Mouse (Mus musculus) hindbrain, embryonic 13.5 days (tissue): ENCODE measurements at regions not wholly inside any gene's neighbourhood (a gene's known extent, or its start where the extent isn't known, plus 50 kb on each side); places are given as distances from the start of the nearest gene placed in this dataset.

ENCODE experiments used
- ATAC-seq: fragments of 200-750 bp; cut with Nextera tagmentation; 2 replicates; pipeline ENCODE4 v1.8.0; 2017; ENCODE audit warnings: moderate TSS enrichment; ENCODE audit not compliant: low FRiP score
- H3K27ac ChIP-seq: fragments of 300-500 bp; sonication (generic); 2 replicates; pipeline ENCODE4 v1.5.1; 2015; ENCODE audit warnings: inconsistent platforms, mild to moderate bottlenecking, moderate library complexity
- H3K27me3 ChIP-seq: fragments of 300-500 bp; sonication (generic); 2 replicates; pipeline ENCODE4 v1.6.1; 2015; ENCODE audit warnings: mild to moderate bottlenecking, inconsistent platforms
- H3K36me3 ChIP-seq: fragments of 300-500 bp; sonication (generic); 2 replicates; pipeline ENCODE4 v1.6.1; 2015; ENCODE audit warnings: mild to moderate bottlenecking, inconsistent platforms
- H3K4me1 ChIP-seq: fragments of 300-500 bp; sonication (generic); replicated peaks from 2 replicates; pipeline ENCODE4 v1.6.1; 2015; ENCODE audit warnings: inconsistent platforms
- H3K4me2 ChIP-seq: fragments of 300-500 bp; sonication (generic); 2 replicates; pipeline ENCODE4 v1.6.1; 2015; ENCODE audit warnings: inconsistent platforms, mild to moderate bottlenecking, moderate library complexity
- H3K4me3 ChIP-seq: fragments of 300-500 bp; sonication (generic); 2 replicates; pipeline ENCODE4 v1.5.1; 2015; ENCODE audit warnings: mild to moderate bottlenecking, inconsistent platforms
- H3K9ac ChIP-seq: fragments of 300-500 bp; sonication (generic); 2 replicates; pipeline ENCODE4 v1.6.1; 2015; ENCODE audit warnings: mild to moderate bottlenecking, inconsistent platforms
- H3K9me3 ChIP-seq: fragments of 300-500 bp; sonication (generic); 2 replicates; pipeline ENCODE4 v1.6.1; 2016; ENCODE audit warnings: inconsistent platforms
- WGBS: fragments of 180-500 bp; shearing (Covaris S2); methylation state at CpG from one replicate; pipeline ENCODE4 v1.1.7; 2015; 5-methylcytosine and 5-hydroxymethylcytosine counted together

DNA sequence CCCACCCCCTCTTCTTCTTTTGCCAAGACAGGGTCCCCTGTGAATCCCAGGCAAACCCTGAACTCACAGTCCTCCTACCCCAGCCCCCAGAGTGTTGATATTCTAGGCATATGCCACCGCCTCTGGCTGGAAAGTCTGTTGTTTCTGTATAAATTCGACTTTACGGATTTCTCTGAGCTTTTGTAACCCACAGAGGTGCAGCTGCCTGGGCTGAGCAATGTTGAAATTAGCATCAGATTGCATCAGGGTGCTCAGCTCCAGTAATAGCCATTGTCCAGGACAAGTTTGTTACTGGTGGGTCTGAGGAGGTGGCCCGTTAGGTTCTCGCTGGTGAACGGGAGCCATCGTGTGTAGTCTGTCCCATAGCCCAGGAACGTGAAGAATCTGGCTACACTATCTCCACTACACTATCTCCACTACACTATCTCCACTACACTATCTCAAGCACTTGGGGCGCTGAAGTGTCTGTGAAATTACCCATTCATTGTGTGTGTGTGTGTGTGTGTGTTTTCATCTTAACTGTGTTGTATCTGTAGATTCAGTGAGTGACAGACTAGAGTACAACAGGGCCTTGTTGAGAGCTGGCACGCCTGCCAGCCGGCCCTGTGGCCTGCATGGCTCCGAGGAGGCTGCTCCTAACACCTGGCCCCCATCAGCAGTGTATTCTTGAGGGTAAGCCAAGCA is 92.4 kb upstream of the Hnrnpk start:
- Histone ChIP-seq H3K9me3 (no peaks in the 10 kb centered on the region), H3K27ac (peak overlapping the region; percentile 13; the same call in 1 of the 2 replicates), H3K9ac (no peak overlapping the region), H3K4me2 (no peak overlapping the region), H3K4me3 (no peak overlapping the region), H3K36me3 (no peaks in the 10 kb centered on the region), H3K27me3 (no peaks in the 10 kb centered on the region), H3K4me1 (no peaks in the 10 kb centered on the region; the same call in 1 of the 2 replicates)
- WGBS: 69% methylated on average over 12 of the region's 12 CpGs
- no peak for ATAC-seq

DNA sequence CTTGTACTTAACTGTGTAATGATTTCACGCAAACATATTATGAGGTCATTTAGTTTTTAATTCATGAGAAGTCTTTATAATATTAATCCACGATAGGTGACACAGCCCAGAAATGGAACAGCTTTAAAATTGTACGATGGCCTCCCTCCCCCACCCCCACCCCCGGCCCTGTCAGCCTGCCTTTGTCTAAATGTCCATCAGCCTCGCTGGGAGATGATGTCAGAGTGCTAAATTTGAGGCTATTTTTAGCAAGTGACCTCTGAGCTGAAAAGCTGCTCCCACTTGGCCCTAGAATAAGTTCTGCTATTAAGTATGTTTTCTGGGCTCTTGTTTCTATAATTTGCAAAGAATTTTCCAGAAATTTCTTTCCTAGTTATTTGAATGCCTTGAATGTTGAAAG is 91.6 kb upstream of the Hnrnpk start:
- Histone ChIP-seq H3K4me3 (no peak overlapping the region), H3K27ac (no peak overlapping the region), H3K9ac (no peak overlapping the region), H3K9me3 (no peaks in the 10 kb centered on the region), H3K4me2 (no peak overlapping the region), H3K36me3 (no peaks in the 10 kb centered on the region), H3K4me1 (no peaks in the 10 kb centered on the region; the same call in 1 of the 2 replicates), H3K27me3 (no peaks in the 10 kb centered on the region)
- no peak for ATAC-seq
- WGBS: 50% methylated on average over 5 of the region's 5 CpGs

DNA sequence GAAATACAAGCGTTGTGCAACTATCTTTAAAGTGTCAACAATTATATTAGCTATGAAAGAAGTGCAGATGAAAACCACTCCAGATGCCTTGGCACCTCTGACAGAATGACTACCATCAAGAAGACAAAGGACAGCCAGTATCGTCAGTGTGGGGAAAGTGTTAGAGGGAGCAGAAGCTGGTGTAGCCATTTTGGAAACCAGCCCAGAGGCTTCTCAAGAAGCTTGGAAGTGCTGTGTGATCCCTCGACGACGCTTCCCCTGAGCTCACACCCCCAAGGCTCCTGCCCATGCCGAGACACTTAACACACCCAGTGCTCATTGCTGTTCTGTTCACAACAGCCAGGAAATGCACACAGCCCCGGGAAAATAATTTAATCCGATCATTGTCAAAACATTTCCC is 87.7 kb upstream of the Hnrnpk start:
- ATAC-seq: no peak
- Histone ChIP-seq H3K36me3 (no peaks in the 10 kb centered on the region), H3K4me3 (no peak overlapping the region), H3K9me3 (no peaks in the 10 kb centered on the region), H3K27ac (no peak overlapping the region), H3K9ac (no peak overlapping the region), H3K27me3 (no peaks in the 10 kb centered on the region), H3K4me1 (no peaks in the 10 kb centered on the region; the same call in 1 of the 2 replicates), H3K4me2 (no peak overlapping the region)
- WGBS: 74% methylated on average over 8 of the region's 8 CpGs

DNA sequence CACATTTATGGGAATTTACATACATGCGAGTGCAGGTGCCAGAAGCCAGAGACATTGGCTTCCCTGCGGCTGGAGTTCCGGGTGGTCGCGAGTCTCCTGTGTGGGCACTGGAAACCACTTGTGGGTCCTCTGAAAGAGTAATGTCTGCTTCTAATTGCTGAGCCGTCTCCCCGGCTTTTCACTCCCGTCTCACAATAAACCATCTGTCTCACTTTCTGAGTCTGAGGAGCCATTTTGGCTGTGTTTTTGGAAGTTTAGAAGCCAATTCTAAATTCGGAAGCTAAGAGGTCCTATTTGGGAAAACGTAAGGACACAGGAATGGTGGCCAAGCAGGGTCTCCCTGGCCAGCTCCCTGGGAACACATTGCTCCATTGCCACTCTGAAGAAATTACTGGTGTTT is 81.9 kb upstream of the Hnrnpk start:
- Histone ChIP-seq H3K36me3 (no peaks in the 10 kb centered on the region), H3K4me1 (peaks cover 8% of the 10 kb centered on the region; the same call in 1 of the 2 replicates), H3K27me3 (no peaks in the 10 kb centered on the region), H3K4me2 (no peak overlapping the region), H3K9ac (no peak overlapping the region), H3K27ac (no peak overlapping the region), H3K4me3 (no peak overlapping the region), H3K9me3 (no peaks in the 10 kb centered on the region)
- no peak for ATAC-seq
- 74% methylated on average over 10 of the region's 10 CpGs for WGBS

GRCm38 (mm10) chr13:58482701-58483100 is 79.6 kb upstream of the Hnrnpk start:
- Histone ChIP-seq H3K27ac (no peak overlapping the region), H3K9me3 (no peaks in the 10 kb centered on the region), H3K36me3 (no peaks in the 10 kb centered on the region), H3K4me2 (no peak overlapping the region), H3K4me3 (no peak overlapping the region), H3K27me3 (no peaks in the 10 kb centered on the region), H3K4me1 (peaks cover 8% of the 10 kb centered on the region; the same call in 1 of the 2 replicates), H3K9ac (no peak overlapping the region)
- no peak for ATAC-seq
- WGBS: 66% methylated on average over 9 of the region's 9 CpGs

DNA sequence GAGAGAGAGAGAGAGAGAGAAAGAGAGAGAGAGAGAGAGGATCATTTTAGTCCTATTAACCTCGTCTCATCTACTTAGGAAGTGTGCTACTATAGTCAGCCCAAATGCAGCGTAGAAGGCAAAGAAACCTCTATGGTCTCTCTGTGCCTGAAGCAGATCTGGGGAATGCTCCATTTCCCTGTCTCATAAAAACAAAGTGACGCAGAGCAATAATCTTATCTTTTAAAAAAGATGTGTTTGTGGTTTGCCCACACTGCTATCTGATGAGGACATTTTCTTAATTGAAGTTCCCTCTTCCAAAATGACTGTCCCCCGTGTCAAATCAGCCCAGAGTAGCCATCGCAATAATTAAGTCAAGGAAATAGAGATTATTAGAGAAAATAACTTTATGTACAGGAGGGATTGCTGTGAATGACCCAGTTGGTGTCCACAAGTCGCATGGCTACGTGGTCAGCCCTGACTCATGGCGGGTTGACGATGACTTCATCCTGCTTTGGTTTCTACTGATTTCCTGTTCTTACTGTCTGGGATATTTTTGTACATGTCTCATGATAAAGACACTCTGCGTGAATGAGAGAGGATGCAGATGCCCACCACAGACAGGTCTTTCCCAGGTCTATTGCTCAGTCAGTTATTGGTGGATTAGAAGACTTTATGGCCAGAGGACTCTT is 77.9 kb upstream of the Hnrnpk start:
- 81% methylated on average over 10 of the region's 10 CpGs for WGBS
- peak overlapping the region; percentile 1; the same call in 1 of the 2 replicates for H3K27ac ChIP-seq
- H3K4me1 ChIP-seq: peaks cover 8% of the 10 kb centered on the region; the same call in 1 of the 2 replicates
- no peak overlapping the region for H3K4me2 ChIP-seq
- H3K36me3 ChIP-seq: no peaks in the 10 kb centered on the region
- H3K9me3 ChIP-seq: no peaks in the 10 kb centered on the region
- no peak overlapping the region for H3K9ac ChIP-seq
- no peak for ATAC-seq
- H3K27me3 ChIP-seq: no peaks in the 10 kb centered on the region
- H3K4me3 ChIP-seq: no peak overlapping the region

GRCm38 (mm10) chr13:58480388-58480927 is 77.3 kb upstream of the Hnrnpk start:
- no peak overlapping the region for H3K9ac ChIP-seq
- ATAC-seq: no peak
- H3K36me3 ChIP-seq: no peaks in the 10 kb centered on the region
- 54% methylated on average over 8 of the region's 8 CpGs for WGBS
- H3K27ac ChIP-seq: peak overlapping the region; percentile 1; the same call in 1 of the 2 replicates
- H3K4me1 ChIP-seq: peaks cover 8% of the 10 kb centered on the region; the same call in 1 of the 2 replicates
- no peak overlapping the region for H3K4me2 ChIP-seq
- H3K9me3 ChIP-seq: no peaks in the 10 kb centered on the region
- no peaks in the 10 kb centered on the region for H3K27me3 ChIP-seq
- no peak overlapping the region for H3K4me3 ChIP-seq

GRCm38 (mm10) chr13:58478438-58478837 is 75.3 kb upstream of the Hnrnpk start:
- Histone ChIP-seq H3K36me3 (no peaks in the 10 kb centered on the region), H3K9ac (0 out of 2 replicates have a peak overlapping the region, but pooled peaks have one; percentile 3), H3K4me1 (peaks cover 8% of the 10 kb centered on the region; the same call in 1 of the 2 replicates), H3K9me3 (no peaks in the 10 kb centered on the region), H3K27ac (no peak overlapping the region), H3K4me3 (no peak overlapping the region), H3K4me2 (no peak overlapping the region), H3K27me3 (no peaks in the 10 kb centered on the region)
- 71% methylated on average over 5 of the region's 5 CpGs for WGBS
- ATAC-seq: no peak

DNA sequence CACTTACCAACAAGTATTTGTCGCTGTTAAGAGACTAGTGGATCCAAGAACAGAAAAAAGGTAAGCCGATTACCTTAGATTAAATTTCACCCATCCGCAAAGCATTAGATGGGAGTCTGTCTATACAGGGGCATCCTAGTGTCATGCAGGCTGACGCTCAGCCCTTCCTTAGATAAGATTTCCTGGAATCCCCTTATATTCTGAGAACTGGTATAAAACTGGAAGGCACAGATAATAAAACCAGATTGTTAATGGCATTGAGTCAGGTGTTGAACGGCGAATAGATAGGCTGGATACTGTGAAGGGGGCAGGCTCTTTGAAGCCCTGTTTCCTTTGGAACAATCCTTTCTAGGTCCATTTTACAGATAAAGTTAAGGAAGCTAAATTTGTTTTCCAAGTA is 74.1 kb upstream of the Hnrnpk start:
- H3K36me3 ChIP-seq: no peaks in the 10 kb centered on the region
- WGBS: 93% methylated on average over 6 of the region's 6 CpGs
- no peak overlapping the region for H3K4me3 ChIP-seq
- peaks cover 11% of the 10 kb centered on the region; the same call in 1 of the 2 replicates for H3K4me1 ChIP-seq
- H3K9ac ChIP-seq: no peak overlapping the region
- H3K9me3 ChIP-seq: no peaks in the 10 kb centered on the region
- ATAC-seq: no peak
- no peak overlapping the region for H3K27ac ChIP-seq
- no peak overlapping the region for H3K4me2 ChIP-seq
- H3K27me3 ChIP-seq: peaks cover 6% of the 10 kb centered on the region

DNA sequence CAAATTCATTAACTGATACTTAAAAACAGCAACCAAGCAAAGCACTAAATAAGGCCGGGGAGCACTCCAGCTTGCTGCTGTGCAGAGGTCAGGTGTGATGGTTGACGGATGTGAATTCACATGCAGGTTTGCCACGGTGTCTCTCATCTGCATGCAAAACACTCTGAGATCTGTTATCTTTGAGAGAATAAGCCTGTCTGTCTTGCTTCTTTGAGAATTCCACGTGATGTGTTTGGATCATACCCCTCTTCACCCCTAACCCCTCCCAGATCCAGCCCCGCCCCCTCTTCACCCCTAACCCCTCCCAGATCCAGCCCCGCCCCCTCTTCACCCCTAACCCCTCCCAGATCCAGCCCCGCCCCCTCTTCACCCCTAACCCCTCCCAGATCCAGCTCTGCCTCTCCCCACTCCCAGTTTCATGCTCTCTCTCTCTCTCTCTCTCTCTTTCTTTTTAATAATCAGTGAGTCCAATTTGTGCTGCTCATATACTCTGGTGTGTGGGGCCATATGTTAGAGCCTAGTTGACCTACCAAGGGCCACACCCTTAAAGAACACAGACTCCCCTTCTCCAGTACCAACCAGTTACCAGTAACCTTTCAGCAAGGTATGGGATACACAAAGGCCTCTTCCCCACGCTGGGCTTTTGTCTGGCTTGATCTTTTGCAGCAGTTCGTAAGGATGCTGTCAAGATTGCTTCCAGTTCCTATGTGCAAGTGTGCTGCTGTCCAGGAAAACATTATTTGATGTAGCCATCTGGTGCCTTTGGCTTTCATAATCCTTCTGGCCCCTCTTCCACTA is 73.1 kb upstream of the Hnrnpk start:
- Histone ChIP-seq H3K9me3 (no peaks in the 10 kb centered on the region), H3K27ac (no peak overlapping the region; the same call in 1 of the 2 replicates), H3K4me1 (peaks cover 19% of the 10 kb centered on the region), H3K9ac (no peak overlapping the region), H3K27me3 (peaks cover 9% of the 10 kb centered on the region), H3K4me3 (no peak overlapping the region), H3K36me3 (no peaks in the 10 kb centered on the region), H3K4me2 (no peak overlapping the region)
- 32% methylated on average over 8 of the region's 9 CpGs for WGBS
- ATAC-seq: no peak

DNA sequence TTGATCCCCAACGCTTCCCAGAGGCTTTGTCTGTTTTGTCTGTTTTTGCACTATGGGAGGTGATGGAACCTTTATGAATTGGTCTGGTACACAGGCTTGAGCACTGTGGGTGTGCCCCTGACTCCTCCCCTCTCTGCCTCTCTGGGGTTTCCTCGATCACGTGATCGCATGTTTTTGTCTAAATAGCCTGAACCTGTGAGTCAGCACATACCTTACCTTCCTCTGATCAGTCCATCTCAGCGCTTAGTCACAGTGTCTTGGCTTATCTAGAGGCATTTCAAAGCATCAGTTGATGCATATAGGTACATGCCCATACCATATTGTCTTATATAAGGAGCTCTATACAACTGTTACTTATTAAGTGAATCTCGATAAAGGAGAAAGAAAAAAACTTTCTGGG is 72.4 kb upstream of the Hnrnpk start:
- Histone ChIP-seq H3K36me3 (no peaks in the 10 kb centered on the region), H3K4me3 (no peak overlapping the region), H3K27ac (no peak overlapping the region), H3K9ac (no peak overlapping the region), H3K4me2 (no peak overlapping the region), H3K9me3 (no peaks in the 10 kb centered on the region), H3K27me3 (peaks cover 15% of the 10 kb centered on the region), H3K4me1 (peaks cover 17% of the 10 kb centered on the region)
- whole genome bisulfite sequencing: 41% methylated on average over 6 of the region's 6 CpGs
- ATAC-seq: no peak

DNA sequence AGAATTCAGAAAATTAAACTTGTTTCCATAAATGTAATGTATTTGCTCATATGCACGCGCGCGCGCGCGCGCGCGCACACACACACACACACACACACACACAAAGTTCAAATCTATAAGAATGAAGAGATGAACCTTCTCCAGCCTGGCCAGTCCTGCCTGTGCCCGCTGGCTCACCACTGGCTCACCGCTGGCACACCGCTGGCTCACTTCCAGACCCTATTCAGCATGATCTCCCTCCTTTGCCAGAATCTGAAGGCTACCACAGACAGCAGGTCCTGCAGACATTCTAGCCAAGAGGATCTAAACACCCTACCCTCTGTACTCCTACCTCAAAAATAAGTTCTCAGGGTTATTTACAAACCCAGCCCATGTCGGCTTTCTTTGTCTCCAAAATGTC is 69.3 kb upstream of the Hnrnpk start:
- no peak overlapping the region for H3K4me3 ChIP-seq
- no peak for ATAC-seq
- H3K9me3 ChIP-seq: no peaks in the 10 kb centered on the region
- H3K9ac ChIP-seq: no peak overlapping the region
- H3K4me1 ChIP-seq: peaks cover 20% of the 10 kb centered on the region
- peak overlapping the region; percentile 64; the same call in 1 of the 2 replicates for H3K4me2 ChIP-seq
- WGBS: 72% methylated on average over 14 of the region's 14 CpGs
- H3K36me3 ChIP-seq: no peaks in the 10 kb centered on the region
- no peak overlapping the region for H3K27ac ChIP-seq
- H3K27me3 ChIP-seq: peaks cover 17% of the 10 kb centered on the region
